Mouse (Mus musculus): Measurements from ENCODE around the gene Lmntd1. TPM values are rescaled to one million over a fixed set of nuclear protein-coding genes. Genes with fewer than 3 reads are reported as not detected.

Gene Lmntd1
- polyA plus RNA-seq, 1 experiment from 2014 or later = 0.78 TPM

DNA sequence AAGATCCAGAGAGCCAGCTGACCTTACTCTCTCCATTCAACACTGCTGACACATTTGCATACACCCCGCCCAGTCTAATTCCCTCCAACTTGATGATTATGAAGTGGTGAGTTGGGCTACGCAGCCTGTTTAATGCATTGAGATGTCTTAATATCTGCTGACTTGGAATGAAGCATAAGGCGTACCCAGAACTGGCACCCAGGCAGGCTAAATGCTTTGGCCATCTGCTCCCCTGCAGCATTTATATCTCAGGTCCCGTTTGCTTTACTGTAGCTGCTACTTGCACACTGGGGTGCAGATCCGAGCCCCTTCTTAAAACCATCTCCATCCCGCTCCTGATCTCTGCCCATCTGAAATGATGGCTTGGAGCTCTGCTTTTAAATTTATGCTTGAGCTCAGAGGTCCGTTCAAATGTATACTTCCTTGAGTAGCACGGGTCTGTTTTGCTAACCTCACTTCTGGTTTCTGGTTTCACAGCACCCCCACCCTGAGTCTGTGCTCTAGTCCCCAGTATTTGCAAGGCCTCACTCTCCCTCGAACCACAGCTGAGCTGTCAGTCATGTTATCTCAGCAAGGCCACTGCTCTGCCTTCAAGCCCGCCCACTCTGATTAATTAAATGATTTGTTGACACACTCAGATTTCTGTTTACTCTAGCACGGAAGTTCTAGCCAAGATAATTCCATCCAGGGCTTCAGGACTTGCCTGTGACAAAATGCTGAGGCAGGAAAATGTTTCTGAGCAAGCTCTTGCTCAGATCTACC lies 15.1 kb downstream of the Lmntd1 start:
- no peak for ATAC-seq

DNA sequence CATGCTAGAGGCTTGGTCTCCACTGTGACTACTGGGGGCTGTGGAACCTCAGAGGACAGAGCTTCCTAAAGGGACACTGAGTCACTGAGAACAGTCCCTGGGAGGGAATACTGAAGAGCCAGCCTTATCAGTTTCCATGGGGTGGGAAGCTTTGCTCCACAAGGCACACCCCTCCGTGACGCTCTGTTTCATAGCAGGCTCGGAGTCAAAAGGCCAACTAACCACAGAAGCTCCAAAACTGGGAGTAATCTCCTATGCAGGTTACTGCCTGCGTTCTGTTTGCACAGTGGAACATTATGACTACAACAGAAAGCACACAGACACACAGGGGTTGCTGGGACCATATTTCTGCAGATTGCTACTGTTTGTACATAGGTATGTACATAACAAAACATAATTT lies 18.2 kb downstream of the Lmntd1 start:
- ATAC-seq = no peak
- H3K9ac ChIP-seq (replicated peaks) = no peak overlapping the region
- no peak overlapping the region for H3K4me3 ChIP-seq (replicated peaks)
- H3K4me1 ChIP-seq (replicated peaks) = peaks cover 14% of the 10 kb centered on the region
- no peak overlapping the region for H3K4me2 ChIP-seq (replicated peaks)
- H3K27me3 ChIP-seq = no peaks in the 10 kb centered on the region
- no peaks in the 10 kb centered on the region for H3K9me3 ChIP-seq
- no peak overlapping the region for H3K27ac ChIP-seq
- H3K36me3 ChIP-seq = no peaks in the 10 kb centered on the region
- WGBS = 83% methylated on average over 4 of the region's 4 CpGs

More for the DNA sequence above, 15.1 kb downstream of the Lmntd1 start:
- H3K4me3 ChIP-seq (replicated peaks) = no peak overlapping the region
- H3K9me3 ChIP-seq = no peaks in the 10 kb centered on the region
- H3K9ac ChIP-seq (replicated peaks) = no peak overlapping the region
- 68% methylated on average over 11 of the region's 11 CpGs for WGBS
- H3K4me1 ChIP-seq (replicated peaks) = peaks cover 4% of the 10 kb centered on the region
- no peak overlapping the region for H3K27ac ChIP-seq
- H3K27me3 ChIP-seq = no peaks in the 10 kb centered on the region
- H3K36me3 ChIP-seq = no peaks in the 10 kb centered on the region
- H3K4me2 ChIP-seq (replicated peaks) = no peak overlapping the region

DNA sequence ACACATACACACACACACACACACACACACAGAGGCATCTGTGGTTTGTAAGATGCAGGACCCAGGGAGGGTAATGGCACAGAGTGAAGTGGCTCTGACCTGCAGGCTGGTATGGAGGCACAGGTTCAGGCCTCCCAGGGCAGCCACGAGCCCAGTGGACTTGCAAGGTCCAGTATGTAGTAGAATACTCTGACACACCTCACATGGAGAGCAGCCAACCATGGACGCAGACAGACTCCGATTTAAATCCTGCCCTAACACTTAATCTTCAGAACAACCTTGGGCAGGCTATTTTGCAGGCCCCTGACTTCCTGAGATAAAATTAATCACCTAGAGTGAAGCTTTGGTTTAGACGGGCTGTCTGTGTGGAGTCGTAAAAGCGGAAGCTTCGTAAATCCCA lies 20.1 kb downstream of the Lmntd1 start:
- no peak overlapping the region for H3K4me2 ChIP-seq (replicated peaks)
- H3K4me1 ChIP-seq (replicated peaks) = peaks cover 14% of the 10 kb centered on the region
- no peak for ATAC-seq
- 64% methylated on average over 7 of the region's 7 CpGs for WGBS
- H3K9me3 ChIP-seq = no peaks in the 10 kb centered on the region
- no peaks in the 10 kb centered on the region for H3K27me3 ChIP-seq
- H3K27ac ChIP-seq = no peak overlapping the region
- H3K9ac ChIP-seq (replicated peaks) = no peak overlapping the region
- H3K4me3 ChIP-seq (replicated peaks) = no peak overlapping the region
- H3K36me3 ChIP-seq = no peaks in the 10 kb centered on the region

DNA sequence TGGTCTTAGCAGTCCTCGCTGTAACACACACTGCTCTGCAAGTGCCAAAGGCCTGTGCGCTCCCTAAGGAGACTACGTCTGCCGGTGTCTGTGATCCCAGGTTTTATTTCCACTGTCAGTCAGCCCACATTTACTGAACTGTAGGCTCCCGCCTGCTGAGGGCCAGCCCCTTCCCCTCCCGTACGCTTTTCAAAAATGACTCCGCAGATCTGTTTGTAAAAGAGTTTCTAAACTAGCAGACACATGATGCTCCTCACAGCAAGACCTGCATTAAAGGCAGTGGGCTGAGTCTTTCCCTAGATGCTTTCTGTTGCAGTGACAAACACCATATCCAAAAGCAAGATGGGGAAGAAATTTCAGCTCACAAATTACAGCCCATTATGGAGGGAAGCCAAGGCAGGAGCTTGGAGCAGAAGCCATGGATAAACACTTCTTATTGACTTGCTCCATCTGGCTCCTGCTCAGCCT lies 21.6 kb downstream of the Lmntd1 start:
- H3K27me3 ChIP-seq = no peaks in the 10 kb centered on the region
- WGBS = 52% methylated on average over 8 of the region's 8 CpGs
- ATAC-seq = 0 out of 2 replicates have a peak, but pooled peaks have one; percentile 27
- H3K4me3 ChIP-seq (replicated peaks) = no peak overlapping the region
- no peak overlapping the region for H3K9ac ChIP-seq (replicated peaks)
- H3K9me3 ChIP-seq = no peaks in the 10 kb centered on the region
- H3K4me1 ChIP-seq (replicated peaks) = peaks cover 14% of the 10 kb centered on the region
- no peaks in the 10 kb centered on the region for H3K36me3 ChIP-seq
- no peak overlapping the region for H3K4me2 ChIP-seq (replicated peaks)
- H3K27ac ChIP-seq = 0 out of 2 replicates have a peak overlapping the region, but pooled peaks have one; percentile 7

DNA sequence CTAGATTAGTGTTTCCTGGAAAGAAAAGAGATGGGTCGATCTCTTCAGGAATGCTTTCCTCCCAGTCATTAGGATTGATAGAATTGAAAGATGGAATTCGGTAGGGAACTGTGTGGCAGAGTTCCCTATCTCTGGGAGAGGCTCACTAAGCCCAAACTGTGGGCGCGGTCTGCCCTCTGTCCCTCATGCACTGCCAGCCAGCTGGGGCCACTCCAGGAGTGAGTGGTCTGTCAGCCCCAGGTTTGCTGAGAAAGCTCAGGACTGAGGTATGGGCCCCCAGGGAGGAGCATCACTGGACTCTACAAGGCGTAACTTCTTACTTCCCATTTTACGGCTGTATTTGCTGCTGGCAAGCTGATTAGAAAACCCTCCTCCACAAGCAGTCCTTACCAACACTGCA lies 22.1 kb downstream of the Lmntd1 start:
- WGBS = 87% methylated on average over 6 of the region's 6 CpGs

DNA sequence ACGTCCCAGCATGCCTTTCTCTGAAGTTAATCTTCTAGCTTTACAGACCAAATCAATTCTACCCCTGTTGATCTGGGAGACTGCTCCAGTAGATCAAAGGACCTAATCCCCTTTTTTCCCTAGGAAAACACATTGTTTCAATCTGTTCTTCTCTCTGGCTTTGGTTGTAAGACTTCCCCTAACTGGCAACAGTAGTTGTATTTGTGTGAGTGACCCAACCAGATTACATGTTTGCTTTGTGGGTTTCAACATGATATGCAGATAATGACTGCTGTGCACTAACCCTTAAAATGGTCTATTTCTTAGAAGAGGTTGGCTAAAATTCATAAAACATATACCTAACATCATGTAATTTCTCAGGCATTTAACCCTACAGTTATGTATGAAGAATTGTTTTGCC lies 22.5 kb downstream of the Lmntd1 start:
- Histone ChIP-seq H3K4me3 (replicated peaks) (no peak overlapping the region), H3K36me3 (no peaks in the 10 kb centered on the region), H3K4me2 (replicated peaks) (no peak overlapping the region), H3K4me1 (replicated peaks) (peaks cover 14% of the 10 kb centered on the region), H3K9ac (replicated peaks) (no peak overlapping the region), H3K27me3 (no peaks in the 10 kb centered on the region), H3K27ac (no peak overlapping the region), H3K9me3 (no peaks in the 10 kb centered on the region)
- no peak for ATAC-seq
- WGBS = 16% methylated on average over 1 of the region's 1 CpGs

More for the DNA sequence above, 22.1 kb downstream of the Lmntd1 start:
- Histone ChIP-seq H3K9ac (replicated peaks) (no peak overlapping the region), H3K4me3 (replicated peaks) (no peak overlapping the region), H3K36me3 (no peaks in the 10 kb centered on the region), H3K9me3 (no peaks in the 10 kb centered on the region), H3K27ac (0 out of 2 replicates have a peak overlapping the region, but pooled peaks have one; percentile 7), H3K4me1 (replicated peaks) (peaks cover 14% of the 10 kb centered on the region), H3K4me2 (replicated peaks) (no peak overlapping the region), H3K27me3 (no peaks in the 10 kb centered on the region)
- no peak for ATAC-seq

DNA sequence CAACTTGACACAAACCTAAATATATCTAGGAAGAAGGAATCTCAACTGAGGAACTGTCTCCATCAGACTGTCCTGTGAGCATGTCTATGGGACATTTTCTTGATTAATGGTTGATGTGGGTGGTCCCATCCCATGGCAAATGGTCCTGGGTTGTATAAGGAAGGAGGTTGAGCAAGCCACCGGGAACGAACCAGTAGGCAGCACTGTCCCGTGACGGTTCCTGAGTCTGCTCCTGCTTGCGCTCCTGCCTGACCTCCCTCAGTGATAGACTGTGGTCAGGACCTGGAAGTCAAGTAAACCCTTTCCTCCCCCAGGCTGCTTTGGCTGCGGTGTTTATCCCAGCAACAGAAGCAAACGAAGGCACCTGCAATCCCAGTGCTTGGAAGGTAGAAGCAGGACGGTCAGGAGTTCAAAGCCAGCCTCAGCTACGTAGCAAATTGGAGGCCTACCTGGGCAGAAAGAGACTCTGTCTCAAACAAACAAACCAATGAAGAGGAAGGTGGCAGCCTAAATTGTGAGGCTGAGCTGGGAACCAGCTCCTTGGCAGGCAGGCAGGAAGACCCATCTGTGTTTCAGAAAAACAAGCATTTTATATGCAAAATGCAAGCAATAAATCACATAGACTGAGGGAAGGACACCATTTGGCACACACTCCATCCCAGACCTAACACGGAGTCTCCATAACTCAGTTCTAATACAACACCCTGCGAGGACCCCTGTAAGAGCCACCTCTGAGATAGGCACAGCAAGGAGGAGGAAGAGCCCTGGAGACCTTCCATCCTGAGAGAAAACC lies 23.4 kb downstream of the Lmntd1 start:
- Histone ChIP-seq H3K36me3 (no peaks in the 10 kb centered on the region), H3K4me3 (replicated peaks) (no peak overlapping the region), H3K9ac (replicated peaks) (no peak overlapping the region), H3K4me1 (replicated peaks) (peaks cover 18% of the 10 kb centered on the region), H3K27ac (no peak overlapping the region), H3K27me3 (no peaks in the 10 kb centered on the region), H3K4me2 (replicated peaks) (no peak overlapping the region), H3K9me3 (no peaks in the 10 kb centered on the region)
- WGBS = 94% methylated on average over 11 of the region's 11 CpGs
- ATAC-seq = no peak

DNA sequence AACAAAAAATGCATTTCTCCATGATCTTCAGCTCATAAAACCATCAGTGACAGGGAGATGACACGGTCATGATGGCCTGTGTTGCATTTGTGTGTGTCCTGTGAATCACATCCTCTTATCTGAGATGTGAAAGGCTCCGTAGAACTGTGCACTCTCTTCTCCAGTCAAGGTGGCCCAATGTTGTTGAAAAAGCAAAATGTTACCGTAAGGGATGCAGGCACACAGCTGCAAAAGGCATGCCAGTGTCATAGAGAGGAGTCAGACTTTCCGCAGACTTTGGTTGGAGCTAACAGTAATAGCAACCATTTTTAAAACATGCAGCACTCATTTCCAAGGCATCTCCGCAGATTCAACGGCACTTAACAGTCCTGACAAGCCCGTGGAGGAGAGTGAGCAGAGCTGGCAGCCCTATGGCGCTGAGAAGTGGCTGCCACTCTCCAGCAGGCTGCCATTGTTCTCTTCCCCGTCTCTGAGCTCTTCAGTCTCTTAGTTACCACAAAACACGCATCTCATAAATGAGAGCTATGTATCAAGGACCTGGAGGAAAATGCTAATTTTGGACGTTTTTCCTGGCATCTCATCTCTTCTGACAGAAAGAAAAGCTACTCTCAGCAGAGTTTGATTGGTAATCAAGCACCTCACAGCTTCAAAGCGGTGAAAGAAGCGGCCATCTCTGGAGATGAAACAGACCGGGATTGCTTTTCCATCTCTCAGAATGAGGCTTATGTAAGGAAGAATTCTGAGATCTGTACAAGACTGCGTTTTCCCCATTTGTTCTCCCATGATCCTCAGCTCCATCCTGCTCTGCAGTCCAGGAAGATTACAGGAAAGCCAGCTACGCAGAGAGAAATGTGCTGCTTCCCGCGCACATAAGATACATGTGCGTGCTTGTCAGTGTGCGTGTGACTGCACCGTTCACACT lies 28.8 kb downstream of the Lmntd1 start:
- Histone ChIP-seq H3K4me3 (replicated peaks) (peak overlapping the region; percentile 13), H3K4me1 (replicated peaks) (peaks cover 26% of the 10 kb centered on the region), H3K9me3 (no peaks in the 10 kb centered on the region), H3K36me3 (no peaks in the 10 kb centered on the region), H3K27ac (peak overlapping the region; percentile 84), H3K9ac (replicated peaks) (peak overlapping the region; percentile 16; the same call in 1 of the 2 replicates), H3K4me2 (replicated peaks) (peak overlapping the region; percentile 42), H3K27me3 (no peaks in the 10 kb centered on the region)
- peak; percentile 94 for ATAC-seq
- 35% methylated on average over 21 of the region's 21 CpGs for whole genome bisulfite sequencing

DNA sequence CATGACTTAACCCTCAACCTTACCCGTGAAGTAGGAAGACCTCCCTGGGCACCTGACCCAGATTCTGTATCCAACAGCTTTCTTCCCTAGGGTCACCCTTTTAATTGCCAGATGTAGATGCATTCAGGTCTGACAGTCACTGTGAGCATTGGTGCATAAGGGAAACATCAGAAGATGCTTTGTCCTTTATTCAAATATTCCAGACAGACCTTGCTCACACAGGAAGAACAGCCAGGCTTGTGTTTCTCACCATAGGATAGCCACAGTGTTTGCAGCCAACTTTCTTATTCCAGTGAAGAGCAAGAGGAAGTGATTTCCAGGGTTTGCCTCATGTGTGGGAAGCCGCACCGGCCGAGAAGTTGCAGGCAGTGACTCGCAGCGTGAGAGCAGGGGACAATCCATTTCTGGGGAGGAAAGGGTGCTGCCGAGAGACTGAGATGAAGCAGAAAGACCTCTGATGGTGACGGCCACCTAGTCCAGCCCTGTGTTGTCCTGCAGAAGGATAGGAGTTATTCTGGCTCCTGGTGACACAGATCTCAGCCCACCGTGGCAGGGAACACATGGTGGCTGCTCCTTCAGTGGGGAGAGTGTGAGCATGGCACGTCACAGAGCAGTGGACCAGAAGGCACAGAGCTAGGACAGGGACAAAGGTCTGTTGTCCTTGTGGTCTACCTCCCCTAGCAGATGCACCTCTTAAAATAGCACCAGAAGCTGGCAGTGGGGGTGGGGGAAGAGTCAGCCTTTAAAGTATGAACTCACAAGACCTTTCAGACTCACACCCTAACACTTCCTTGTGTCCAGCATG lies 32.6 kb downstream of the Lmntd1 start:
- H3K4me3 ChIP-seq (replicated peaks) = no peak overlapping the region
- H3K27ac ChIP-seq = peak overlapping the region; percentile 9; the same call in 1 of the 2 replicates
- H3K4me1 ChIP-seq (replicated peaks) = peaks cover 37% of the 10 kb centered on the region
- no peak overlapping the region for H3K4me2 ChIP-seq (replicated peaks)
- no peaks in the 10 kb centered on the region for H3K36me3 ChIP-seq
- H3K9ac ChIP-seq (replicated peaks) = no peak overlapping the region
- H3K9me3 ChIP-seq = no peaks in the 10 kb centered on the region
- ATAC-seq = no peak
- WGBS = 76% methylated on average over 10 of the region's 10 CpGs
- H3K27me3 ChIP-seq = no peaks in the 10 kb centered on the region

DNA sequence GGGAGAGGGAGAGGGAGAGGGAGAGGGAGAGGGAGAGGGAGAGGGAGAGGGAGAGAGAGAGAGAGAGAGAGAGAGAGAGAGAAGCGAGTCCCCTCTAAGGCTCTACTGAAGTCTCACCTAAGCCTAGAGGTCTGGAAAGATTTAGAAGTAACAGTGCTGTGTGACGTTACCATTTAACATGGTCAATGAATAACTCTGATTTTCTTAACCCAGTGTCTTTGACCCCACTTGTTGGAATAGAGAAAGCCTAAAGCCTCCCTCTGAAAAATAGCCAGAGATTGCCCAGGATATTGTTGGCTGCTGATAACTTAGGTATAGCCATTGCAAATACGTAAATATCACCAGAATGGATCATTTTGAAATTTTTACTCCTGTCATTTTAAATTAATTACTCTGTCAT lies 34.4 kb downstream of the Lmntd1 start:
- Histone ChIP-seq H3K4me3 (replicated peaks) (no peak overlapping the region), H3K9ac (replicated peaks) (no peak overlapping the region), H3K27me3 (no peaks in the 10 kb centered on the region), H3K4me2 (replicated peaks) (no peak overlapping the region), H3K27ac (no peak overlapping the region), H3K36me3 (no peaks in the 10 kb centered on the region), H3K4me1 (replicated peaks) (peaks cover 24% of the 10 kb centered on the region), H3K9me3 (no peaks in the 10 kb centered on the region)
- WGBS = 82% methylated on average over 3 of the region's 3 CpGs
- no peak for ATAC-seq

All from midbrain, embryonic 13.5 days (tissue).